Mouse (Mus musculus) E14TG2a.4 (cell line): ENCODE data around the gene Tmco4.

Source experiments
- CTCF ChIP-seq: conservative IDR thresholded peaks from 2 replicates; pipeline ENCODE4 v1.5.1; 2014; ENCODE audit warnings: low read length
- POU5F1 ChIP-seq: IDR thresholded peaks from 2 replicates; pipeline ENCODE4 v1.6.1; 2014; ENCODE audit warnings: low read length, borderline replicate concordance

GRCm38 (mm10) chr4:139068287-139068686, 95.6 kb downstream of the Tmco4 start:
- TF ChIP-seq CTCF (no peak), POU5F1 (no peak)
